Mouse (Mus musculus): Measurements from ENCODE around the gene Gm17545. TPM values are rescaled to one million over a fixed set of nuclear protein-coding genes. Genes with fewer than 3 reads are reported as not detected.

The Gm17545 gene
- polyA plus RNA-seq, 1 experiment from 2014 or later = not detected

GRCm38 (mm10) chr9:22445123-22445522, 9.0 kb upstream of the Gm17545 start:
- H3K9ac ChIP-seq (replicated peaks) = no peak overlapping the region
- WGBS = 74% methylated on average over 1 of the region's 1 CpGs
- no peak overlapping the region for H3K27ac ChIP-seq
- ATAC-seq (ENCODE audit: insufficient number of reproducible peaks, insufficient read depth, low FRiP score, low TSS enrichment, low read depth) = no peak
- no peak overlapping the region for H3K4me2 ChIP-seq
- no peaks in the 10 kb centered on the region for H3K4me1 ChIP-seq (replicated peaks)
- H3K4me3 ChIP-seq (replicated peaks) = no peak overlapping the region
- peaks cover 55% of the 10 kb centered on the region for H3K36me3 ChIP-seq
- H3K27me3 ChIP-seq = no peaks in the 10 kb centered on the region
- peaks cover 6% of the 10 kb centered on the region; the same call in 1 of the 2 replicates for H3K9me3 ChIP-seq

- ATAC-seq (ENCODE audit: insufficient number of reproducible peaks, insufficient read depth, low FRiP score, low TSS enrichment, low read depth) = no peak
- Histone ChIP-seq H3K27ac (no peak overlapping the region), H3K4me1 (replicated peaks) (no peaks in the 10 kb centered on the region), H3K27me3 (no peaks in the 10 kb centered on the region), H3K36me3 (peaks cover 71% of the 10 kb centered on the region), H3K9me3 (no peaks in the 10 kb centered on the region), H3K4me3 (replicated peaks) (no peak overlapping the region), H3K4me2 (no peak overlapping the region), H3K9ac (replicated peaks) (no peak overlapping the region)
- 90% methylated on average over 5 of the region's 5 CpGs for WGBS
These were observed 6.9 kb upstream of the Gm17545 start for GRCm38 (mm10) chr9:22447213-22447612.

- no peak for ATAC-seq (ENCODE audit: insufficient number of reproducible peaks, insufficient read depth, low FRiP score, low TSS enrichment, low read depth)
- H3K9ac ChIP-seq (replicated peaks) = no peak overlapping the region
- no peak overlapping the region for H3K4me2 ChIP-seq
- no peak overlapping the region for H3K4me3 ChIP-seq (replicated peaks)
- no peaks in the 10 kb centered on the region for H3K9me3 ChIP-seq
- no peak overlapping the region for H3K27ac ChIP-seq
- H3K4me1 ChIP-seq (replicated peaks) = no peaks in the 10 kb centered on the region
- WGBS = 91% methylated on average over 13 of the region's 13 CpGs
- H3K36me3 ChIP-seq = peaks cover 83% of the 10 kb centered on the region
- H3K27me3 ChIP-seq = no peaks in the 10 kb centered on the region
These were observed 5.7 kb upstream of the Gm17545 start for GRCm38 (mm10) chr9:22448420-22448819.

- H3K36me3 ChIP-seq = peaks cover 91% of the 10 kb centered on the region
- H3K27ac ChIP-seq = no peak overlapping the region
- no peaks in the 10 kb centered on the region for H3K4me1 ChIP-seq (replicated peaks)
- H3K4me3 ChIP-seq (replicated peaks) = no peak overlapping the region
- no peak overlapping the region for H3K4me2 ChIP-seq
- ATAC-seq (ENCODE audit: insufficient number of reproducible peaks, insufficient read depth, low FRiP score, low TSS enrichment, low read depth) = no peak
- no peaks in the 10 kb centered on the region for H3K27me3 ChIP-seq
- WGBS = 90% methylated on average over 6 of the region's 6 CpGs
- H3K9ac ChIP-seq (replicated peaks) = no peak overlapping the region
- H3K9me3 ChIP-seq = no peaks in the 10 kb centered on the region
These were observed 4.9 kb upstream of the Gm17545 start for GRCm38 (mm10) chr9:22449209-22449608.

GRCm38 (mm10) chr9:22452697-22453096, 1.4 kb upstream of the Gm17545 start:
- H3K4me1 ChIP-seq (replicated peaks) = no peaks in the 10 kb centered on the region
- H3K36me3 ChIP-seq = peaks cover 98% of the 10 kb centered on the region
- H3K27me3 ChIP-seq = no peaks in the 10 kb centered on the region
- no peak overlapping the region for H3K4me2 ChIP-seq
- 90% methylated on average over 10 of the region's 10 CpGs for WGBS
- no peak overlapping the region for H3K27ac ChIP-seq
- no peak for ATAC-seq (ENCODE audit: insufficient number of reproducible peaks, insufficient read depth, low FRiP score, low TSS enrichment, low read depth)
- no peaks in the 10 kb centered on the region for H3K9me3 ChIP-seq
- H3K9ac ChIP-seq (replicated peaks) = no peak overlapping the region
- H3K4me3 ChIP-seq (replicated peaks) = no peak overlapping the region

- no peak overlapping the region for H3K27ac ChIP-seq
- 0 out of 2 replicates have a peak, but pooled peaks cover under 1% of the 10 kb centered on the region for H3K4me1 ChIP-seq (replicated peaks)
- WGBS = 90% methylated on average over 10 of the region's 10 CpGs
- H3K4me3 ChIP-seq (replicated peaks) = no peak overlapping the region
- no peak overlapping the region for H3K4me2 ChIP-seq
- H3K9ac ChIP-seq (replicated peaks) = no peak overlapping the region
- H3K36me3 ChIP-seq = peaks cover 93% of the 10 kb centered on the region
- no peaks in the 10 kb centered on the region for H3K27me3 ChIP-seq
- ATAC-seq (ENCODE audit: insufficient number of reproducible peaks, insufficient read depth, low FRiP score, low TSS enrichment, low read depth) = no peak
- H3K9me3 ChIP-seq = no peaks in the 10 kb centered on the region
These were observed 577 bp upstream of the Gm17545 start for GRCm38 (mm10) chr9:22453501-22453924.

- H3K9ac ChIP-seq (replicated peaks) = no peak overlapping the region
- no peak overlapping the region for H3K4me3 ChIP-seq (replicated peaks)
- H3K9me3 ChIP-seq = no peaks in the 10 kb centered on the region
- no peak for ATAC-seq (ENCODE audit: insufficient number of reproducible peaks, insufficient read depth, low FRiP score, low TSS enrichment, low read depth)
- no peak overlapping the region for H3K27ac ChIP-seq
- peaks cover 80% of the 10 kb centered on the region for H3K36me3 ChIP-seq
- H3K4me1 ChIP-seq (replicated peaks) = 0 out of 2 replicates have a peak, but pooled peaks cover 5% of the 10 kb centered on the region
- no peak overlapping the region for H3K4me2 ChIP-seq
- H3K27me3 ChIP-seq = no peaks in the 10 kb centered on the region
These were observed 951 bp downstream of the Gm17545 start for GRCm38 (mm10) chr9:22455041-22455440.

- Histone ChIP-seq H3K4me1 (replicated peaks) (0 out of 2 replicates have a peak, but pooled peaks cover 5% of the 10 kb centered on the region), H3K27me3 (no peaks in the 10 kb centered on the region), H3K36me3 (peaks cover 76% of the 10 kb centered on the region), H3K9me3 (no peaks in the 10 kb centered on the region), H3K4me2 (no peak overlapping the region), H3K9ac (replicated peaks) (no peak overlapping the region), H3K4me3 (replicated peaks) (no peak overlapping the region), H3K27ac (no peak overlapping the region)
- no peak for ATAC-seq (ENCODE audit: insufficient number of reproducible peaks, insufficient read depth, low FRiP score, low TSS enrichment, low read depth)
- WGBS = 89% methylated on average over 11 of the region's 11 CpGs
These were observed 3.2 kb downstream of the Gm17545 start for GRCm38 (mm10) chr9:22457142-22457835.

- Histone ChIP-seq H3K4me3 (replicated peaks) (no peak overlapping the region), H3K27me3 (no peaks in the 10 kb centered on the region), H3K4me2 (no peak overlapping the region), H3K4me1 (replicated peaks) (0 out of 2 replicates have a peak, but pooled peaks cover 5% of the 10 kb centered on the region), H3K9ac (replicated peaks) (no peak overlapping the region), H3K27ac (no peak overlapping the region), H3K9me3 (no peaks in the 10 kb centered on the region), H3K36me3 (peaks cover 52% of the 10 kb centered on the region)
- WGBS = 93% methylated on average over 3 of the region's 3 CpGs
- ATAC-seq (ENCODE audit: insufficient number of reproducible peaks, insufficient read depth, low FRiP score, low TSS enrichment, low read depth) = no peak
These were observed 7.9 kb downstream of the Gm17545 start for GRCm38 (mm10) chr9:22461946-22462345.

- Histone ChIP-seq H3K27me3 (no peaks in the 10 kb centered on the region), H3K9me3 (no peaks in the 10 kb centered on the region), H3K4me3 (replicated peaks) (no peak overlapping the region), H3K4me1 (replicated peaks) (no peaks in the 10 kb centered on the region), H3K4me2 (no peak overlapping the region), H3K36me3 (peaks cover 32% of the 10 kb centered on the region), H3K27ac (no peak overlapping the region), H3K9ac (replicated peaks) (no peak overlapping the region)
- WGBS = 95% methylated on average over 5 of the region's 5 CpGs
- ATAC-seq (ENCODE audit: insufficient number of reproducible peaks, insufficient read depth, low FRiP score, low TSS enrichment, low read depth) = no peak
These were observed 12.1 kb downstream of the Gm17545 start for GRCm38 (mm10) chr9:22466212-22466611.

- ATAC-seq (ENCODE audit: insufficient number of reproducible peaks, insufficient read depth, low FRiP score, low TSS enrichment, low read depth) = peak; percentile 65
- Histone ChIP-seq H3K27me3 (no peaks in the 10 kb centered on the region), H3K4me2 (peak overlapping the region; percentile 70), H3K36me3 (peaks cover 20% of the 10 kb centered on the region; the same call in 1 of the 2 replicates), H3K4me1 (replicated peaks) (no peaks in the 10 kb centered on the region), H3K9me3 (no peaks in the 10 kb centered on the region), H3K4me3 (replicated peaks) (peak overlapping the region; percentile 86), H3K9ac (replicated peaks) (peak overlapping the region; percentile 95), H3K27ac (peak overlapping the region; percentile 92)
- WGBS = under 1% methylated on average over 71 of the region's 73 CpGs
These were observed 13.5 kb downstream of the Gm17545 start for GRCm38 (mm10) chr9:22467371-22468169.
